Mouse (Mus musculus) lung, adult 2 months (tissue): ENCODE measurements around the gene Ebf1.

Experiments used
- CTCF ChIP-seq: fragments of 200-500 bp; IDR thresholded peaks from 2 replicates; pipeline ENCODE4 v1.5.1; 2011; ENCODE audit warnings: mild to moderate bottlenecking, low read length, control low read depth; ENCODE audit not compliant: insufficient read depth
- POLR2A ChIP-seq: fragments of 200-500 bp; IDR thresholded peaks from 2 replicates; pipeline ENCODE4 v1.6.1; 2011; ENCODE audit warnings: low read depth, mild to moderate bottlenecking, control low read depth, low read length, borderline replicate concordance; ENCODE audit errors: extremely low read depth

GRCm38 (mm10) chr11:44867433-44867832 lies 250.3 kb downstream of the Ebf1 start:
- no peak for TF ChIP-seq CTCF
- no peak for TF ChIP-seq POLR2A
